Mouse (Mus musculus): Measurements from ENCODE around the gene Chaf1a.

- TF ChIP-seq CTCF (IDR thresholded peaks at IDR 0.05; ENCODE audit: low read depth): no peak
- no peak for TF ChIP-seq EP300 (optimal IDR thresholded peaks at IDR 0.05)
Measured at GRCm38 (mm10) chr17:56040857-56041163, 571 bp downstream of the Chaf1a start.
